Mouse (Mus musculus) lung, adult 2 months (tissue): Measurements from ENCODE around the gene Rad9a.

Source experiments
- CTCF ChIP-seq: fragments of 200-500 bp; IDR thresholded peaks from 2 replicates; pipeline ENCODE4 v1.5.1; 2011; ENCODE audit warnings: mild to moderate bottlenecking, low read length, control low read depth; ENCODE audit not compliant: insufficient read depth
- POLR2A ChIP-seq: fragments of 200-500 bp; IDR thresholded peaks from 2 replicates; pipeline ENCODE4 v1.6.1; 2011; ENCODE audit warnings: low read depth, mild to moderate bottlenecking, control low read depth, low read length, borderline replicate concordance; ENCODE audit errors: extremely low read depth

DNA sequence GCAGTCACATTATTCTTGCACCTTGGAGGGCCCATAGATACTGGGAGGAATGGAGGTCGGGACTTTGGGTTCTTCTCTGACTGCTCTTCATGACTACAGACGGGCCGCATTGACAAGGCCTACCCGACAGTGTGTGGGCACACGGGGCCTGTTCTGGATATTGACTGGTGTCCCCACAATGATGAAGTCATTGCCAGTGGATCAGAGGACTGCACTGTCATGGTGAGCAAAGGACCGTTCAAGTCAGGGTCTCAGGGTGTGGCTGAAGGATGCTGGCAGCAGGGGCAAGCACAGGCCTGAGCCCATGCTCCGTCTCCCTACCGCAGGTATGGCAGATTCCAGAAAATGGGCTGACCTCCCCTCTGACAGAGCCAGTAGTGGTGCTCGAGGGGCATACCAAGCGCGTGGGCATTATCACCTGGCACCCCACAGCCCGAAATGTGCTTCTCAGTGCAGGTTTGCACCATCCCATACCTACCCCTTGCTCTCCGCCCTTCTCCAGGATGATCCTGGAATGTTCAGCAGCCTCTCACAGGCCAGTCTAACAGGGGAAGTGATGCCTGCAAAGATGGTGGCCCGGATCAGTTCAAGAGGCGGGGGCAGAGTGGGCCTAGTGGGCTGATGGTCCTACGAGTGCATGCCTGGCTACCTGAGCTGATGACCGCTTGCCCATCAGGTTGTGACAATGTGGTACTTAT lies 51.5 kb downstream of the Rad9a start:
- TF ChIP-seq CTCF (no peak), POLR2A (no peak)
